Mouse (Mus musculus): Measurements from ENCODE around the gene Cntn5. TPM values are rescaled to one million over a fixed set of nuclear protein-coding genes. Genes with fewer than 3 reads are reported as not detected.

The Cntn5 gene
- polyA plus RNA-seq, 1 experiment from 2014 or later = 0.54 TPM

DNA sequence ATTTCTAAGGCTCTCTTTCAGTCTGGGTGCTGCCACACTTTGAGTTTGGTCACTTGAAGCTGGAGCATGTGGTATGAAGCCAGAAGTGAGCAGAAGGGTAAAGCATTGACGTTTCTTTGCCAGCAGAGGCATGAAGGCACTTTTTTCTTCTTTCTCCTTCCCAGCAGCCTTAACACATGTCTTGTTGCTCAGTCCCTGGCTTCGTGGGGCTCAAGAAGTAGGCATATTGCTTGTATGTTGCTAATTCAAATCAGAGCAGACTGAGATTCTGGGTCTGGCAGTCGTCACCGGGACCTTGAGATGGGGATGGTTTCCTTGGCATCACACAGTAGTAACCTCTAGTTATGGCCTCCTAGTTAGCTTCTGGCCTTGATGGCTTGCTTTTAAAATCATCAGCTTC lies 1228.5 kb downstream of the Cntn5 start:
- 87% methylated on average over 4 of the region's 4 CpGs for WGBS
- no peaks in the 10 kb centered on the region for H3K9me3 ChIP-seq (ENCODE audit: control insufficient read depth, low read length)
- ATAC-seq (replicated peaks; ENCODE audit: low FRiP score, low TSS enrichment, low read depth) = no peak

DNA sequence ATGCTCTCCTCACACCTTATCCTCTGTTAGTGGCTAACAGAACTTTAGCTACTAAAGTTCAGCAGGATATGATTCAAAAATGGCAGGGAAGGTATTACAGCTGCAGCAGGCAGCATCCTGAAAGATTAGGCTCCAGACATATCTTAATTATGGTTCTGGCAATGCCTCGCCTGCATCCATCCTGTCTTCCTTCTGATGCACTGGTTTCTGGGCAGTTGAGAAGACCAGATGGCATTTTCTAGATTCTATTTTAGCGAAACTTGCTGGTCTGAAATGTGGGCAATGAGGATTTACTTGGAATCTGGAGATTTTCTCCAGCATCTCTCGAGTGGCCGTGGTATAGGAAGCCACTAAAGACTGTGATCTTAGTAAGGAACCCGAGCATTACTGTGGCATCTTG lies 1230.0 kb downstream of the Cntn5 start:
- H3K9me3 ChIP-seq (ENCODE audit: control insufficient read depth, low read length) = no peaks in the 10 kb centered on the region
- no peak overlapping the region for H3K27ac ChIP-seq (ENCODE audit: low read depth)
- no peak overlapping the region for H3K4me3 ChIP-seq (ENCODE audit: low read depth, low read length)
- ATAC-seq (replicated peaks; ENCODE audit: low FRiP score, low TSS enrichment, low read depth) (no peak), DNase-seq (ENCODE audit: low spot score) (no peak)
- WGBS = 87% methylated on average over 5 of the region's 5 CpGs
- no peaks in the 10 kb centered on the region for H3K27me3 ChIP-seq (replicated peaks; ENCODE audit: control insufficient read depth, insufficient read depth, low read length)
- no peaks in the 10 kb centered on the region for H3K4me1 ChIP-seq (replicated peaks; ENCODE audit: control insufficient read depth, insufficient read depth, low read length)
- H3K36me3 ChIP-seq (ENCODE audit: control insufficient read depth, insufficient read depth, low read length) = no peaks in the 10 kb centered on the region
- no peak overlapping the region for H3K9ac ChIP-seq (ENCODE audit: low read length)
- no peak overlapping the region for H3K4me2 ChIP-seq (ENCODE audit: low read length)

More for the DNA sequence above, 1228.5 kb downstream of the Cntn5 start:
- Histone ChIP-seq H3K27me3 (replicated peaks; ENCODE audit: control insufficient read depth, insufficient read depth, low read length) (no peaks in the 10 kb centered on the region), H3K4me1 (replicated peaks; ENCODE audit: control insufficient read depth, insufficient read depth, low read length) (no peaks in the 10 kb centered on the region), H3K4me2 (ENCODE audit: low read length) (no peak overlapping the region), H3K36me3 (ENCODE audit: control insufficient read depth, insufficient read depth, low read length) (no peaks in the 10 kb centered on the region), H3K27ac (ENCODE audit: low read depth) (no peak overlapping the region), H3K4me3 (ENCODE audit: low read depth, low read length) (no peak overlapping the region), H3K9ac (ENCODE audit: low read length) (no peak overlapping the region)
- no peak for DNase-seq (ENCODE audit: low spot score)

DNA sequence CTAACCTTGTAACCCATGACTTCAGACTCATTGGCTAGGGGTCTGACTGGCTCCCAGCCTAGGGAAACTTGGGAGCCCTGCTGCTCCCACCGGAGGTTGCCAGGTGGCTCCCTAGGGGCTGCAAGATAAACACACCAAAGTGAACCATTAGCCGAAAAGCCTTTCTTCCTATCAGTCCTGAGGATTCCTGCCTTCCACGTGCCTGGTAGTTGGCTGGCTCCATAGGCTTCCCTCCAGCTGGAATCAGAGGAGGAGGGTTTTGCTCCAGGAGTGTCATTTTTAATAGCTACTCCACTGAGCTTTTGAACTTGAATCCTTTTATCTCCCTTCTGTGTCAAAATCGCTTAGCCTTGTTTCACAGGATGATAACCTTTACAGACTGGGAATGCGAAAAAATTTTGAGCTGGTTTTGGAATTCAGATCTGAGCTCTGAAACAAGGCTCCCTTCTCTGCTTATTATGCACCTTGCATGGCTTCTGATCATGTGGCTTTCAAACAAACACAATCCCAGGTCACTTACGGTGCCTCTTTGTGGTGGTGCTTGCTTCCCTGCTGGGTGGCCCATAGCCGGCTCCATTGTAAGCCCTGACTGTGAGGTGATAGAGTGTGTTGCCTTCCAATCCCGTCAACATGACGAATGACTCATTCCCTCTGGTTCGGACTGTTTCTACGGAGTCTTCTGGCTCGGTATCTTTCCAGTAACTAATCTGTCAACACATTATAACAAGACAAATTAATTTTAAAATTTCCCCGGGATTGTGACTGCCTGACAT lies 1231.1 kb downstream of the Cntn5 start:
- WGBS = 7% methylated on average over 13 of the region's 13 CpGs
- H3K4me3 ChIP-seq (ENCODE audit: low read depth, low read length) = no peak overlapping the region
- no peak overlapping the region for H3K9ac ChIP-seq (ENCODE audit: low read length)
- no peak for DNase-seq (ENCODE audit: low spot score)
- no peak overlapping the region for H3K27ac ChIP-seq (ENCODE audit: low read depth)
- H3K4me1 ChIP-seq (replicated peaks; ENCODE audit: control insufficient read depth, insufficient read depth, low read length) = no peaks in the 10 kb centered on the region
- no peaks in the 10 kb centered on the region for H3K27me3 ChIP-seq (replicated peaks; ENCODE audit: control insufficient read depth, insufficient read depth, low read length)
- ATAC-seq (replicated peaks; ENCODE audit: low FRiP score, low TSS enrichment, low read depth) = no peak
- H3K4me2 ChIP-seq (ENCODE audit: low read length) = no peak overlapping the region
- no peaks in the 10 kb centered on the region for H3K9me3 ChIP-seq (ENCODE audit: control insufficient read depth, low read length)
- H3K36me3 ChIP-seq (ENCODE audit: control insufficient read depth, insufficient read depth, low read length) = no peaks in the 10 kb centered on the region

DNA sequence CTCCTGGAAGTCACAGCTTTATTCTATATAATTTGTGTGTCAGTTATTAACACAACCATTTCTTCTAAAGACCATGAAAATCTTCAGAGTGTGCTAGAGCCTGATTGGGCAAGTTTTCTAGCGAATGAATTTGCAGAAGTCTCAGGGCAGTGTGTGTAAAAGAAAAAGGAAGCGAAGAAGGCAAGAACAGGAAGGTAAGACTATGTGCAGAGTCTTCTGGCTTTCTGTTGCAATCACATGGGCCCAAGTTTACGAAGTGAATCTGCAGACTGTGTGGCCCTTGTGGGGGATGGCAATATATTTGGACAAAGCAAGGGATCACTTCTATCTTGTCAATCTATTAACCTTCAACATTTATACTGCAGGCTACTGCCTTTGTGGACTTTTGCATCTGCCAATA lies 1251.1 kb downstream of the Cntn5 start:
- WGBS = 88% methylated on average over 3 of the region's 3 CpGs
- no peak overlapping the region for H3K4me3 ChIP-seq (ENCODE audit: low read depth, low read length)
- H3K9me3 ChIP-seq (ENCODE audit: control insufficient read depth, low read length) = no peaks in the 10 kb centered on the region

DNA sequence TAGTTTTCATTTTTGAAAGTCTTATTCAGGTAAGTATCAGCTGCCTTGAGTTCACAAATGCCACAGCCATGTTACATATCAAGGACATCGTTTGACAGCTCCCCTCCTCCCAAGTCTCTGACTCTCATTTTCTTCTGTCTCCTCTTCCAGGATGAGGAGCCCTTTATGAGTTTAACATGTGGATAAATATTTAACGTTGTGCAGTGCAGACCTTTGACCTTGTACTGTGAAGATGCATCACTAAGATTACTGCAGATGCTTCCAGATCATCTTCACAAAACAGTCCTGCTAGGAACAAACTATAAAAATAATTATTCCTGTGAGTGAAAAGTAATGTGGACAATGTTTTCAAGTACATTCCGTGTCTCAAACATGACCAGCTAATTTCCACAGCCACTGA lies 1257.2 kb downstream of the Cntn5 start:
- Histone ChIP-seq H3K27me3 (replicated peaks; ENCODE audit: control insufficient read depth, insufficient read depth, low read length) (no peaks in the 10 kb centered on the region), H3K27ac (ENCODE audit: low read depth) (no peak overlapping the region), H3K9me3 (ENCODE audit: control insufficient read depth, low read length) (no peaks in the 10 kb centered on the region), H3K9ac (ENCODE audit: low read length) (no peak overlapping the region), H3K4me2 (ENCODE audit: low read length) (no peak overlapping the region), H3K36me3 (ENCODE audit: control insufficient read depth, insufficient read depth, low read length) (no peaks in the 10 kb centered on the region), H3K4me3 (ENCODE audit: low read depth, low read length) (no peak overlapping the region), H3K4me1 (replicated peaks; ENCODE audit: control insufficient read depth, insufficient read depth, low read length) (no peaks in the 10 kb centered on the region)
- ATAC-seq (replicated peaks; ENCODE audit: low FRiP score, low TSS enrichment, low read depth) (no peak), DNase-seq (ENCODE audit: low spot score) (no peak)
- WGBS = 35% methylated on average over 3 of the region's 3 CpGs

More for the DNA sequence above, 1251.1 kb downstream of the Cntn5 start:
- H3K4me2 ChIP-seq (ENCODE audit: low read length) = no peak overlapping the region
- H3K9ac ChIP-seq (ENCODE audit: low read length) = no peak overlapping the region
- ATAC-seq (replicated peaks; ENCODE audit: low FRiP score, low TSS enrichment, low read depth) (no peak), DNase-seq (ENCODE audit: low spot score) (no peak)
- H3K36me3 ChIP-seq (ENCODE audit: control insufficient read depth, insufficient read depth, low read length) = no peaks in the 10 kb centered on the region
- H3K27ac ChIP-seq (ENCODE audit: low read depth) = no peak overlapping the region
- H3K4me1 ChIP-seq (replicated peaks; ENCODE audit: control insufficient read depth, insufficient read depth, low read length) = no peaks in the 10 kb centered on the region
- H3K27me3 ChIP-seq (replicated peaks; ENCODE audit: control insufficient read depth, insufficient read depth, low read length) = no peaks in the 10 kb centered on the region

DNA sequence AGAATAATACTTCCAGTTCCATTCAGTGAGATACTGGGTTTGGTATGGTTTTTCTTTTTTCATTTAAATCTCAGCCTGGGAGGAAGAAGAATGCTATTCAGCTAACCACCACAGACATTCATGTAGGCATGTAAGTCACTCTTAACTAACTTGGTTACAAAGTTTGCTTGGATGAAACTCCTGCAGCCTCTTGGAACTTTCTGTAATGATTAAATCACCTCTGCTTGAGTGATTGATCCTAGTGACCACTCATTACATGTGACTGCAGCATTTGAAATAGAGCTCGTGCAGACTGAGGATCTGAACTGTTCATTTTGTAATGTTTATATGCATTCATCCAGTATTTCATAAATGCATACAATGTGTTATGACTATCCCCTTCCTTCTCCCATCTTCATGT lies 1258.3 kb downstream of the Cntn5 start:
- DNase-seq (ENCODE audit: low spot score) (no peak), ATAC-seq (replicated peaks; ENCODE audit: low FRiP score, low TSS enrichment, low read depth) (no peak)
- Histone ChIP-seq H3K4me3 (ENCODE audit: low read depth, low read length) (no peak overlapping the region), H3K27me3 (replicated peaks; ENCODE audit: control insufficient read depth, insufficient read depth, low read length) (no peaks in the 10 kb centered on the region), H3K9me3 (ENCODE audit: control insufficient read depth, low read length) (no peaks in the 10 kb centered on the region), H3K9ac (ENCODE audit: low read length) (no peak overlapping the region), H3K4me2 (ENCODE audit: low read length) (no peak overlapping the region), H3K36me3 (ENCODE audit: control insufficient read depth, insufficient read depth, low read length) (no peaks in the 10 kb centered on the region), H3K27ac (ENCODE audit: low read depth) (no peak overlapping the region), H3K4me1 (replicated peaks; ENCODE audit: control insufficient read depth, insufficient read depth, low read length) (no peaks in the 10 kb centered on the region)
- WGBS = 74% methylated on average over 1 of the region's 1 CpGs

Small RNAs within 50 kb of the gene (microRNA-seq; reads per million reads assigned to microRNA genes)
- gene Gm24496 (not detected), gene Gm25086 (not detected), gene Gm26195 (not detected), gene Mir6237 (not detected)
